ENCODE assay signal across 14 mouse cellular contexts in the genomic region with DNA sequence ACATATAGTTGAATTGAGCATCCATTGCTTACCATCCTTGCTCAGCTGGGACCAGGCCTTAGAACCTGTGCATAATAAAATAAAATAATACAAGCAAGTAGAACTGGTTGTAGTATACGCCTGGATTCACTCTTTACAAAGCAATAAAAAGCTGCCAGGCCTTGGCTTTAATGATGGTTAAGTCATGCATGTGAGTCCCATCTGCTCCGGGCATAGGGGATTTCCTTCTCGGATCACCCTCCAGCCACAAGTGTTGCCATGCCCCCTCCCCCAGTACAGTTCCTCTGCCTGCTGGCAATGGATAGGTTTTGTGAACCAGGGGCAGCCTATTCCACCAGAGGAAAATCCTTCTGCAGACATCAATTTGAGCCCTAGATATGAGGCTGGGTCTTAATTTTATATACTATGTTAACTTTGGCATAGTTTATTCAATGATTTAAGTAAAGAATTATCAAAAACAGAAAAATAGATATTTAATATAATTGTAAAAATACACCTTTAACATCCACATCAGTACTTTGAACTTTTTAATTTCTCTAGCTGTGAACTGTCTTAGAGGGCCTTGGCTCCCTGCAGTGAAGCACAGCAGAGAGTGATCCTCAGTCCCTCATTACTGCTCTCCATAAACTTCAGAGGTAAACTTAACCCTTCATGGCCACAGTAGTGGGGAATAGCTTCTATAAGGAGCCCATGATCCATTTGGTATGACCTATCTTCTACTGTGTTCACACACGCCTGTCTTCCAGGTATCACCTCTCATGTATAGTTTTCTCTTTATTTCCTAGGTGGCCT.
DNase-seq lines count a peak whose midpoint lies in the region; ATAC-seq lines count a peak whose summit lies in the region.
"Had no signal": no experiment of that assay in that cellular context is flagged by ENCODE, and none has a peak within 500 bp of the region (broad histone marks: within the 10 kb centered on the region; RNA-seq: fewer than 3 reads in every experiment).

No protein-coding gene starts in this region.

- no peak overlapping the region for H3K27ac ChIP-seq in embryonic facial prominence, embryonic 11.5 days (replicated peaks; ENCODE audit: low read depth, low read length)
- no peak overlapping the region for H3K27ac ChIP-seq in embryonic facial prominence, embryonic 10.5 days (replicated peaks)
- H3K27ac ChIP-seq in forebrain, embryonic 15.5 days (replicated peaks) = 0 out of 2 replicates have a peak overlapping the region, but pooled peaks have one; percentile 15
- 0 out of 2 replicates have a peak overlapping the region, but pooled peaks have one; percentile 39 for H3K27ac ChIP-seq in midbrain, embryonic 13.5 days
- H3K27ac ChIP-seq: liver, embryonic 13.5 days; stomach, embryonic 15.5 days had no signal

- H3K4me3 ChIP-seq in embryonic facial prominence, embryonic 11.5 days (ENCODE audit: low read depth, low read length) = no peak overlapping the region
- H3K4me3 ChIP-seq in embryonic facial prominence, embryonic 10.5 days = no peak overlapping the region
- H3K4me3 ChIP-seq in forebrain, embryonic 15.5 days = no peak overlapping the region
- no peak overlapping the region for H3K4me3 ChIP-seq in midbrain, embryonic 13.5 days (replicated peaks)
- H3K4me3 ChIP-seq: liver, embryonic 13.5 days; stomach, embryonic 15.5 days had no signal

- H3K9me3 ChIP-seq in embryonic facial prominence, embryonic 11.5 days (replicated peaks; ENCODE audit: control insufficient read depth, low read length) = no peaks in the 10 kb centered on the region
- H3K9me3 ChIP-seq in embryonic facial prominence, embryonic 10.5 days = no peaks in the 10 kb centered on the region
- H3K9me3 ChIP-seq in forebrain, embryonic 15.5 days = no peaks in the 10 kb centered on the region
- no peaks in the 10 kb centered on the region for H3K9me3 ChIP-seq in midbrain, embryonic 13.5 days
- H3K9me3 ChIP-seq: liver, embryonic 13.5 days; stomach, embryonic 15.5 days had no signal

- intact Hi-C loops in gastrocnemius, postnatal 14 days (cut with DNase I; ENCODE audit: low total_unique reads) = no loop called here

- 59% methylated on average over 4 of the region's 4 CpGs for WGBS in embryonic facial prominence, embryonic 11.5 days
- 45% methylated on average over 4 of the region's 4 CpGs for WGBS in embryonic facial prominence, embryonic 10.5 days
- WGBS in forebrain, embryonic 15.5 days = 34% methylated on average over 4 of the region's 4 CpGs
- 37% methylated on average over 4 of the region's 4 CpGs for WGBS in midbrain, embryonic 13.5 days

- no peaks in the 10 kb centered on the region for H3K27me3 ChIP-seq in embryonic facial prominence, embryonic 11.5 days (ENCODE audit: control insufficient read depth, insufficient read depth, low read length)
- H3K27me3 ChIP-seq in embryonic facial prominence, embryonic 10.5 days (replicated peaks; ENCODE audit: low read depth, poor library complexity, severe bottlenecking) = no peaks in the 10 kb centered on the region
- no peaks in the 10 kb centered on the region for H3K27me3 ChIP-seq in forebrain, embryonic 15.5 days
- no peaks in the 10 kb centered on the region for H3K27me3 ChIP-seq in midbrain, embryonic 13.5 days
- H3K27me3 ChIP-seq: liver, embryonic 13.5 days; stomach, embryonic 15.5 days had no signal

- H3K9ac ChIP-seq in embryonic facial prominence, embryonic 11.5 days (replicated peaks; ENCODE audit: low read length) = no peak overlapping the region
- H3K9ac ChIP-seq in forebrain, embryonic 15.5 days (replicated peaks) = no peak overlapping the region
- no peak overlapping the region for H3K9ac ChIP-seq in midbrain, embryonic 13.5 days (replicated peaks)
- H3K9ac ChIP-seq: liver, embryonic 13.5 days; stomach, embryonic 15.5 days had no signal

- no peak overlapping the region for H3K4me2 ChIP-seq in embryonic facial prominence, embryonic 11.5 days (ENCODE audit: low read depth, low read length)
- no peak overlapping the region for H3K4me2 ChIP-seq in forebrain, embryonic 15.5 days (replicated peaks)
- H3K4me2 ChIP-seq in midbrain, embryonic 13.5 days (replicated peaks) = no peak overlapping the region
- H3K4me2 ChIP-seq: liver, embryonic 13.5 days; stomach, embryonic 15.5 days had no signal

- H3K36me3 ChIP-seq in embryonic facial prominence, embryonic 11.5 days (replicated peaks; ENCODE audit: control insufficient read depth, insufficient read depth, low read depth, low read length) = no peaks in the 10 kb centered on the region
- H3K36me3 ChIP-seq in embryonic facial prominence, embryonic 10.5 days (replicated peaks) = no peaks in the 10 kb centered on the region
- no peaks in the 10 kb centered on the region for H3K36me3 ChIP-seq in forebrain, embryonic 15.5 days
- no peaks in the 10 kb centered on the region for H3K36me3 ChIP-seq in midbrain, embryonic 13.5 days
- H3K36me3 ChIP-seq: liver, embryonic 13.5 days; stomach, embryonic 15.5 days had no signal

- 0 out of 2 replicates have a peak, but pooled peaks have one; percentile 56 for ATAC-seq in embryonic facial prominence, embryonic 11.5 days (replicated peaks; ENCODE audit: insufficient number of reproducible peaks, low FRiP score, low TSS enrichment, low read depth)
- ATAC-seq in forebrain, embryonic 15.5 days (replicated peaks) = peak; percentile 93
- peak; percentile 87 for ATAC-seq in midbrain, embryonic 13.5 days
- ATAC-seq in monocyte, adult 5-6 weeks (replicated peaks; ENCODE audit: insufficient number of reproducible peaks, low FRiP score, low TSS enrichment, poor library complexity, severe bottlenecking) = no peak

- DNase-seq in embryonic facial prominence, embryonic 11.5 days (ENCODE audit: low spot score) = peak; percentile 22
- no peak for DNase-seq in embryonic facial prominence, embryonic 10.5 days (ENCODE audit: low spot score)
- peak; percentile 90 for DNase-seq in cerebellum, adult 11-12 months
- no peak for DNase-seq in right cerebral cortex, postnatal 25 days
- no peak for DNase-seq in gastrocnemius, postnatal 14 days
- DNase-seq: adrenal gland, adult 2 months; heart, adult 18-20 months; liver, embryonic 13.5 days; lung, postnatal 4 days; right cerebral cortex, adult 18-20 months had no signal

- H3K4me1 ChIP-seq in embryonic facial prominence, embryonic 11.5 days (ENCODE audit: control insufficient read depth, insufficient read depth, low read length) = no peaks in the 10 kb centered on the region
- H3K4me1 ChIP-seq in embryonic facial prominence, embryonic 10.5 days = 0 out of 2 replicates have a peak, but pooled peaks cover 4% of the 10 kb centered on the region
- H3K4me1 ChIP-seq in forebrain, embryonic 15.5 days = 0 out of 2 replicates have a peak, but pooled peaks cover 9% of the 10 kb centered on the region
- H3K4me1 ChIP-seq in midbrain, embryonic 13.5 days (replicated peaks) = peaks cover 15% of the 10 kb centered on the region
- H3K4me1 ChIP-seq: liver, embryonic 13.5 days; stomach, embryonic 15.5 days had no signal

Comparison
In these comparisons a context has a peak if more than half of its experiments do, and no peak if none do; other contexts are left out.
1. DNase-seq: peak in embryonic facial prominence, embryonic 11.5 days (single experiment) and cerebellum, adult 11-12 months (single experiment); none in embryonic facial prominence, embryonic 10.5 days (single experiment), right cerebral cortex, postnatal 25 days (single experiment) and gastrocnemius, postnatal 14 days (single experiment).
2. H3K27ac ChIP-seq: peak in forebrain, embryonic 15.5 days (single experiment) and midbrain, embryonic 13.5 days (single experiment); none in embryonic facial prominence, embryonic 11.5 days (single experiment) and embryonic facial prominence, embryonic 10.5 days (single experiment).